Mouse (Mus musculus) CH12.LX (cell line): ENCODE results near the gene Klk7.

Experiments
- CHD2 ChIP-seq: IDR thresholded peaks from 2 replicates; pipeline ENCODE4 v1.6.1; 2011; ENCODE audit warnings: low read length, improper control_type of control experiment
- CTCF ChIP-seq, 2 experiments: IDR thresholded peaks in 1 of 2; conservative IDR thresholded peaks in 1 of 2; 2 replicates each; pipeline ENCODE4 v1.5.1; 2011 to 2012; ENCODE audit warnings: low read depth in 2 of 2, low read length in 2 of 2, improper control_type of control experiment in 1 of 2, inconsistent platforms in 1 of 2, mild to moderate bottlenecking in 1 of 2, moderate library complexity in 1 of 2
- ELF1 ChIP-seq: IDR thresholded peaks from 2 replicates; pipeline ENCODE4 v1.6.1; 2014; ENCODE audit warnings: low read depth, mild to moderate bottlenecking, inconsistent platforms, low read length, improper control_type of control experiment
- EP300 ChIP-seq: IDR thresholded peaks from 2 replicates; pipeline ENCODE4 v1.6.1; 2011; ENCODE audit warnings: low read length, improper control_type of control experiment
- JUND ChIP-seq: conservative IDR thresholded peaks from 2 replicates; pipeline ENCODE4 v1.6.1; 2011; ENCODE audit warnings: low read depth, low read length, improper control_type of control experiment
- MEF2A ChIP-seq: IDR thresholded peaks from 2 replicates; pipeline ENCODE4 v1.6.1; 2014; ENCODE audit warnings: low read depth, mild to moderate bottlenecking, inconsistent platforms, low read length, improper control_type of control experiment, borderline replicate concordance
- POLR2A ChIP-seq: IDR thresholded peaks from 2 replicates; pipeline ENCODE4 v1.6.1; 2011; ENCODE audit warnings: low read depth, mild to moderate bottlenecking, improper control_type of control experiment, low read length
- RAD21 ChIP-seq: IDR thresholded peaks from 2 replicates; pipeline ENCODE4 v1.6.1; 2011; ENCODE audit warnings: low read depth, mild to moderate bottlenecking, low read length, improper control_type of control experiment, moderate library complexity
- RCOR1 ChIP-seq: conservative IDR thresholded peaks from 2 replicates; pipeline ENCODE4 v1.6.1; 2012; ENCODE audit warnings: low read depth, mild to moderate bottlenecking, inconsistent platforms, low read length, improper control_type of control experiment
- TCF12 ChIP-seq: IDR thresholded peaks from 2 replicates; pipeline ENCODE4 v1.6.1; 2014; ENCODE audit warnings: low read depth, mild to moderate bottlenecking, inconsistent platforms, low read length, improper control_type of control experiment
- USF1 ChIP-seq: IDR thresholded peaks from 2 replicates; pipeline ENCODE4 v1.6.1; 2014; ENCODE audit warnings: low read depth, mild to moderate bottlenecking, inconsistent platforms, low read length, improper control_type of control experiment
- ZKSCAN1 ChIP-seq: IDR thresholded peaks from 2 replicates; pipeline ENCODE4 v1.6.1; 2012; ENCODE audit warnings: low read depth, inconsistent platforms, low read length, improper control_type of control experiment, borderline replicate concordance

- TF ChIP-seq ELF1 (no peak), CTCF (conservative IDR thresholded peaks at IDR 0.05 in 1 of 2, IDR thresholded peaks at IDR 0.05 in 1 of 2; ENCODE audit: low read depth in 2 of 2, low read length in 2 of 2) (no peak), CHD2 (no peak), RAD21 (no peak), MEF2A (no peak), RCOR1 (no peak), POLR2A (no peak), JUND (no peak), EP300 (no peak), ZKSCAN1 (no peak), USF1 (no peak), TCF12 (no peak)
These were observed 44.6 kb downstream of the Klk7 start for GRCm38 (mm10) chr7:43855709-43856108.
